Mouse (Mus musculus) ES-E14 (cell line): Measurements from ENCODE around the gene Henmt1. TPM values are rescaled to one million over a fixed set of nuclear protein-coding genes. Genes with fewer than 3 reads are reported as not detected.
A peak's percentile ranks its signal among the peaks of the same experiment; 100 is the strongest.

Experiments
- DNase-seq: peaks from one replicate; pipeline ENCODE4 v3.0.0-alpha.2; 2013; ENCODE audit warnings: low read depth, low spot score
- H3K27ac ChIP-seq: 2 replicates; pipeline ENCODE4 v1.5.1; 2012; ENCODE audit warnings: low read depth, mild to moderate bottlenecking, low read length, moderate library complexity, mixed read lengths; ENCODE audit not compliant: poor library complexity, insufficient read depth, severe bottlenecking
- H3K36me3 ChIP-seq: 2 replicates; pipeline ENCODE4 v1.6.1; 2012; ENCODE audit warnings: mild to moderate bottlenecking, low read length, moderate library complexity, mixed read lengths; ENCODE audit not compliant: control insufficient read depth, poor library complexity, insufficient read depth, severe bottlenecking
- H3K4me1 ChIP-seq, 2 experiments: fragments of 150-350 bp in 1 of 2; sonication (generic) in 1 of 2; 2 replicates each; pipeline ENCODE4 v1.6.1; 2012; ENCODE audit warnings: low read length in 2 of 2, mild to moderate bottlenecking in 1 of 2, mixed read lengths in 1 of 2; ENCODE audit not compliant: control insufficient read depth in 2 of 2, insufficient read depth in 2 of 2, poor library complexity in 1 of 2
- H3K4me3 ChIP-seq, 2 experiments: fragments of 150-350 bp in 1 of 2; sonication (generic) in 1 of 2; 2 replicates each; pipeline ENCODE4 v1.5.1; 2012; ENCODE audit warnings: low read length in 2 of 2, low read depth in 1 of 2, mild to moderate bottlenecking in 1 of 2, mixed read lengths in 1 of 2; ENCODE audit not compliant: insufficient read depth in 1 of 2, poor library complexity in 1 of 2, severe bottlenecking in 1 of 2
- H3K9ac ChIP-seq: 2 replicates; pipeline ENCODE4 v1.6.1; 2012; ENCODE audit warnings: low read depth, mild to moderate bottlenecking, low read length, mixed read lengths; ENCODE audit not compliant: poor library complexity, insufficient read depth, severe bottlenecking
- H3K9me3 ChIP-seq: fragments of 150-350 bp; sonication (generic); 2 replicates; pipeline ENCODE4 v1.6.1; 2012; ENCODE audit warnings: low read depth, mild to moderate bottlenecking, low read length; ENCODE audit not compliant: control insufficient read depth, insufficient read depth
- CHD2 ChIP-seq: IDR thresholded peaks from 2 replicates; pipeline ENCODE4 v1.6.1; 2014; ENCODE audit warnings: mild to moderate bottlenecking, low read depth, low read length, inconsistent platforms
- HCFC1 ChIP-seq: IDR thresholded peaks from 2 replicates; pipeline ENCODE4 v1.6.1; 2012; ENCODE audit warnings: low read length, inconsistent platforms, borderline replicate concordance; ENCODE audit not compliant: insufficient read depth
- MAFK ChIP-seq: IDR thresholded peaks from 2 replicates; pipeline ENCODE4 v1.6.1; 2014; ENCODE audit warnings: mild to moderate bottlenecking, low read depth, low read length, inconsistent platforms; ENCODE audit not compliant: insufficient read depth
- ZC3H11A ChIP-seq: IDR thresholded peaks from 2 replicates; pipeline ENCODE4 v1.6.1; 2012; ENCODE audit warnings: low read depth, mild to moderate bottlenecking, inconsistent platforms, low read length, borderline replicate concordance
- ZNF384 ChIP-seq: IDR thresholded peaks from 2 replicates; pipeline ENCODE4 v1.6.1; 2012; ENCODE audit warnings: low read depth, low read length, inconsistent platforms
- in situ Hi-C, 2 experiments: fragments of 600-800 bp; cut with MboI; formaldehyde crosslinking; loops; one replicate each; pipeline ENCODE4 v1.15.1; 2025; ENCODE audit warnings: low sequenced_read_pairs in 2 of 2, inconsistent platforms in 1 of 2; ENCODE audit not compliant: unreplicated experiment in 2 of 2
- total RNA-seq: library from RNA; depleted of rRNA; stranded (reverse); fragments of 300-350 nt; gene quantifications from 2 replicates; pipeline ENCODE4 v1.2.3, GENCODE M21; 2012

Henmt1 gene
- total RNA-seq, 1 experiment: 1.7 TPM

DNA sequence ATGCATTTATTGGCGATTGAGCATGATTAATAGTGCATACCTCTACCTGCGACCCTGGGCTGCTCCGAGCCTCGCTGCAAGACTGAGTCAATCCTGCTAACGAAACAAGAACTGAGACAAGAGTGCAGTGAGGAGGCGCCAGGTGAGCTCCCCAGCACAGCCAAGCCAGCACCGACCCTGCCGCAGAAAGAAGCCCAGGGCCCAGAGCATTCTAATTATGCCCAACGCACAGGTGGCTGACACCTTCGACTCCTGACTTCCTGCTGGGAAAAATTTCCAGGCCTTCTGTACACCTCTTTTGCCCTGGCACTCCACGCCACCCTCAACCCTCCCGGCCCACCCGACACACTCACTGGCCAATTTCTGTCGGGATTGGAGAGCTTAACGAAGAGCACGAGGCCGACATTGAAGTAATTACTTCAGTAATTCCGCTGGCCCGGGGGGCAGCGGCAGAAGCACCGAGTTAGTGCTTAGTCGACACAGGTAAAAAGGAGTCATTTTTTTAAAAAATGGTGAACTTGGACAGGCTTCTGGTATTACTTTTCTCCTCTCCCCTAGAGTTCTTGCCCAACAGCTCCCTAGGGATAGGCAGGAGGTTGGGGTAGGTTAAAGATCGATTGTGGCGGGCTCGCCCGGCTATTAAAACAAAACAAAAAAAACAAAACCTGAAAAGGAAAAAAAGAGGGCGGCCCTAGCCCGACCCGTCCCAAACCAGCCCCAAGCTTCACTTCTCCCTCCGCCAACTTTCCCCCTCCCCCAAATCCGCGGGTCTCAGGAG lies 29.2 kb upstream of the Henmt1 start:
- Histone ChIP-seq H3K36me3 (peaks cover 21% of the 10 kb centered on the region), H3K9ac (peak overlapping the region; percentile 97), H3K27ac (peak overlapping the region; percentile 74), H3K9me3 (no peaks in the 10 kb centered on the region), H3K4me3 (peak overlapping the region; percentile 87 to 90), H3K4me1 (0 out of 4 replicates have a peak, but pooled peaks cover 0 to 3% of the 10 kb centered on the region in 2 experiments)
- DNase-seq: no peak
- in situ Hi-C loops: no loop called here
- TF ChIP-seq ZC3H11A (no peak), MAFK (no peak), ZNF384 (no peak), HCFC1 (no peak), CHD2 (no peak)

DNA sequence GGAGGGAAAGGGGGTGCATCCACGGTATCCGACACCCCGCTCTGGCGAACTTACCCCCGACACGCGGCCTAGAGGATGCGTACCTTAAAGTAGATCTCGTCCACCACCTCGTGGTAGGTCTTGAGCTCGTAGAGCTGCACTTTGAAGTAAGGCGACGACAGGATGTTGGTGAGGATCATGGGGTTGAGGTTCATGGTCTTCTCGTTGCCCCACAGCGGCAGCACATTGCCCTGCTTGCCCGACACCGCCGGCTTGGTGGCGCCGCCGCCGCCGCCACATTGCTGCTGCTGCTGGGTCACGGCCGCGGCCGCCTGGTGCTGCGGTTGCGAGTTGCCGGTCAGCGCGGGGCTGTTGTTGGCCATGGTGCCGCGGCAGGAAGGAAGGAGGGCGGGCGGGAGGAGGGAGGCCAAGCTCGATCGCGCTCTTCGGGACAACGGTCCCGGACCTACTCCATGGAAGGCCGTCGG lies 28.6 kb upstream of the Henmt1 start:
- Histone ChIP-seq H3K4me3 (peak overlapping the region; percentile 87 to 90), H3K36me3 (peaks cover 17% of the 10 kb centered on the region), H3K9ac (peak overlapping the region; percentile 97), H3K4me1 (0 out of 4 replicates have a peak, but pooled peaks cover 0 to 3% of the 10 kb centered on the region in 2 experiments), H3K27ac (peak overlapping the region; percentile 74), H3K9me3 (no peaks in the 10 kb centered on the region)
- in situ Hi-C loops: no loop called here
- DNase-seq: peak; percentile 41
- TF ChIP-seq MAFK (no peak), HCFC1 (no peak), ZC3H11A (no peak)

DNA sequence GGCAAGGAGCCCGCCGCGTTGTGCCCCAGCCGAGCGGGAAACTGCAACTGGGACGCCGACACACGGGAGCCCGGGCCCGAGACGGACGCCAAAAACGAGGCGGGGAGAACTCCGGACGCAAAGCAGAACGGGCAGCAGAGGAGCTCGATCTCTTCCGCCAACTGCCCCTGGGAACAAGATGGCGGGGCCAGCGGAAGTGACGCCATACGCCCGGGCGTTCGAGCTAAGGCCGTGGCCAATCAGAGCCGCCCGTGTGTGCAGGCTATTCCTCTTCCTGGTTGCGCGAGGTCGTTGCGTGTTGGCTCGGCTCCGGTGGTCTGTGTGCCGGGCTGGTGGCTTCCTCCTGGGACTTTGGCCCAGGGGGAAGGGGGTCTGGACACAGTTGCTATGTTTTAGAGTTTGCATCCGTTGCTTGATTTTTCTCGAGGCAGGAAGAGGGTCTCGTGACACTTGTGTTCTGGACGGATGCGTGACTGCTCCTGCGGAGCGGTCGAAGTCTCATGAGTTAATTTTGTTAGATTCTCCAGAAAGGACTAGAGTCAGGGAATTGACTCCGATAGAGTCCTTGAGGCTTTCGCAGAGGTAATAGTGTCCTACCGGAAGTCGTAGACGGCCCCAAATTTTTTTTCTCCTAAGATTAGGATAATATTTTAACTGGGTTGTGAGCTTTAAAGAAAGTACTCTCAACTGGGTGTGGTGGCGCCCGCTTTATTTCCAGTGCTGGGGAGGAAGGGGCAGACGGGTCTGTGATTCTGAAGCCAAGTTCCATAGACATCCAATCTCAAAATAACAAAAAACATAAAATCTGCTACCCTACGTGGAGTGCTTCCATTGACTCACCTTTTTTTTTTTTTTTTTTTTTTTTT lies 27.9 kb upstream of the Henmt1 start, which contains the start of gene Prpf38b:
TSS of gene Prpf38b (minus strand) at position 180 of the 866 bp plus-strand sequence.
- Histone ChIP-seq H3K9me3 (no peaks in the 10 kb centered on the region), H3K4me3 (peak within 1 kb of the TSS; percentile 87 to 90), H3K36me3 (peaks cover 15% of the 10 kb centered on the region), H3K27ac (peak within 1 kb of the TSS; percentile 74), H3K9ac (peak within 1 kb of the TSS; percentile 97), H3K4me1 (0 out of 4 replicates have a peak, but pooled peaks cover 0 to 3% of the 10 kb centered on the region in 2 experiments)
- DNase-seq: peak; percentile 88
- in situ Hi-C loops: no loop called here
- TF ChIP-seq HCFC1: peak; percentile 66
- TF ChIP-seq MAFK: no peak
- TF ChIP-seq ZC3H11A: no peak
- peak; percentile 80 for TF ChIP-seq ZNF384
- 0 out of 2 replicates have a peak, but pooled peaks have one; percentile 12 for TF ChIP-seq CHD2

DNA sequence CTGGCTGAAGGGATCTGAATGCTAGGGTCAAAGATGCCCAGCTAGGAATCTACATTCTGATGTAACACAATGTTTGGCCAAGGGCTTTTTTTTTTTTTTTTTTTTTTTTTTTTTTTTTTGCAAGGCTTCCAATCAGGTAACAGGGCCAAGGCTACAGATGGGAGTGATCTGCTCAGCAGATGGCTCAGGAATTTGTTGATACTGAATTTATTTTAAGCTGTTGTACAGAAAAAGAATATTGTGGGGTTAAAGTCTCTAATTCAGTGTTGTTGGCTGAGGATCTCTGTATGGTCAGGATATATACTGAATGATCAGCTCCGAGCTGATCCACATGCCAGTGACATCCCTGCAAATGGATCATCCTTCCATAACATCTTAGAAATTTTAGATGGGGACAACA lies 23.7 kb upstream of the Henmt1 start:
- no peaks in the 10 kb centered on the region for H3K36me3 ChIP-seq
- H3K9ac ChIP-seq: no peak overlapping the region
- H3K9me3 ChIP-seq: no peaks in the 10 kb centered on the region
- H3K4me3 ChIP-seq: no peak overlapping the region
- TF ChIP-seq MAFK (no peak), HCFC1 (no peak), ZNF384 (peak; percentile 59; the same call in 1 of the 2 replicates), ZC3H11A (no peak), CHD2 (no peak)
- H3K4me1 ChIP-seq: 0 out of 4 replicates have a peak, but pooled peaks cover 0 to 3% of the 10 kb centered on the region in 2 experiments
- H3K27ac ChIP-seq: no peak overlapping the region
- in situ Hi-C loops: no loop called here
- no peak for DNase-seq
